Mouse (Mus musculus): ENCODE measurements around the gene Hoxa11.

GRCm38 (mm10) chr6:52200751-52201250, 44.8 kb downstream of the Hoxa11 start:
- TF ChIP-seq CTCF (IDR thresholded peaks at IDR 0.05; ENCODE audit: low read depth, low read length), result no peak
- TF ChIP-seq EP300 (IDR thresholded peaks at IDR 0.05; ENCODE audit: insufficient read depth, low read depth, low read length), result no peak
- no peak for TF ChIP-seq POLR2A (IDR thresholded peaks at IDR 0.05; ENCODE audit: insufficient read depth, low read length)

All from ES-Bruce4 (cell line).